Mouse (Mus musculus) brain, adult 2 months (tissue): ENCODE measurements around the gene Tomm22.
A peak's percentile ranks its signal among the peaks of the same experiment; 100 is the strongest.
"Not testable (repeated sequence)": the region's sequence is repeated elsewhere in the genome, so short reads cannot be mapped to it uniquely, and the experiment has no call there.

Source experiments
- DNase-seq: peaks from one replicate; pipeline ENCODE4 v3.0.0; 2011; ENCODE audit warnings: low read depth, low spot score

Tomm22 gene

DNA sequence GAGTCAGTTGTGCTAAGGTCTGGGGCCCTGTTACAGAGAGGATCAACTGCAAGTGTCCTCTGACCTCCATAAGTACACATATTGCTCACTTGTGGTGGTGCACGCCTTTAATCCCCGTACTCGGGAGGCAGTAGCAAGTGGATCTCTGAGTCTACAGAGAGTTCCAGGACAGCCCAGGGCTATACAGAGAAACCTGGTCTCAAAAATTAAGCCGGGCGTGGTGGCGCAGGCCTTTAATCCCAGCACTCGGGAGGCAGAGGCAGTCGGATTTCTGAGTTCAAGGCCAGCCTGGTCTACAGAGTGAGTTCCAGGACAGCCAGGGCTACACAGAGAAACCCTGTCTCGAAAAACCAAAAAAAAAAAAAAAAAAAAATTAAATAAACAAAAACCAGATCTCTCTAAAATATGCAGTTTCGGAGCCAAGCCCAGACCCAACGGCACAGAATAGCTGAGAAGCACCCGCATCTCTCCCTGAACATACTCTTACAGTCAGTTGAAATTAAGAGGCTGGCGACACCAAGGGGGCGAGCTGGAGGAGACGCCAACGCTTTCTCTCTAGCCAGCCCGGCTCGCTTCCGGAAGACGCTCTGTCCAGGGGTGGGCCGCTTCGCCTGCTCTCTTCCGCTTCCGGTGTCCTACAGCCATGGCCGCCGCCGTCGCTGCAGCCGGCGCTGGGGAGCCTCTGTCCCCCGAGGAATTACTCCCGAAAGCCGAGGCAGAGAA is at the start of gene Tomm22:
Gene Tomm22 (plus strand): TSS at position 613 of the 723 bp plus-strand sequence.
- DNase-seq: peak; percentile 98

DNA sequence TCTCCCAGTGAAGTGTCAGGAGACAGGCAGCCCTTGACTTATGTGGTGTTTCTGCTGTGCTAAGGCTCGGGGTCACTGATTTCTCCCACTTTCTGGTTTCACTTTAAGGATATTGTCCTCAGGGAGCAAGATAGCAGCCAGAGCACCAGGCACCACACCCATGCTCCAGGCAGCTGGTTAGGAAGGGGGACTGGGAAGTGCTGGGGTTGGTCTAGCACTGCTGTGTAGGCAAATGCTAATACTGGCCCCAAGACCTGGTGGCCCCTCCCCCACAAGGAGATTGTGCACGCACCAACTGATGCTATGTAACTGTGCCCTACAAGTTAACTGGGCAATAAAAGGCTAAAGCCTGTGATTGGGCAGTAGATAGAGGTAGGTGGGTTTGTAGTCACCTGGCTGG is 40.2 kb upstream of the Tomm22 start:
- no peak for DNase-seq

DNA sequence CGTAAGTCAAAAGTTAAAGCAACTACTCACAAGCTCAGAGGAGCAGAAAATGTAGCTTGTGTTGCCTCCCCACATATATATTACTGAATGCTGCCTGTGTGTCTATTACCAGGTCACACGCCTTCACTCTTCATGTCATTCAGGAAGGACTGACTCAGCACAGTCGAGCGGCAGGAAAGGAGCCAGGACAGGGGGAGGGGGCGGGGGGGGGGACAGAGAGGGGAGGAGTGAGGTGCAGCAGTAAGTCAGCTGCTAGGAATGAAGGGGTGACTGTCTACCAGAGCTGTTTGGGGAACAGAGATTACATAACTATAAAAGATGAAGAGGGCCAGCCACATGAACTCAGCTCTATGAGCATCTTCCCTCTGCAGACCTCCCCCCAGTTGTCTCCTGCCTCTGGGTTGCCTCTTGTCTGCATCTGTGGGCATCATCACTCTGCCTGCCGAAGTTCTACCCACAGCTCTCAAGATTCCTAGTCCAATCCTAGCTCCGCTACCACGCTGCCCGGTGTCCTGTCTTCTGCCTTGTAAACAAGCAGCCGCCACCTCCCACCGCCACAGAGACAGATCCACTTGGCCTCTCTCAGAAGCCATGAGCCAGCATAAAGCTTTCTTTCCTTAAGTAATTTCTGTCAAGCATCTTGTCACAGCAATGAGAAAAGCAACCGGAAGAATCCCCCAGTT is 29.4 kb upstream of the Tomm22 start:
- peak; percentile 59 for DNase-seq

DNA sequence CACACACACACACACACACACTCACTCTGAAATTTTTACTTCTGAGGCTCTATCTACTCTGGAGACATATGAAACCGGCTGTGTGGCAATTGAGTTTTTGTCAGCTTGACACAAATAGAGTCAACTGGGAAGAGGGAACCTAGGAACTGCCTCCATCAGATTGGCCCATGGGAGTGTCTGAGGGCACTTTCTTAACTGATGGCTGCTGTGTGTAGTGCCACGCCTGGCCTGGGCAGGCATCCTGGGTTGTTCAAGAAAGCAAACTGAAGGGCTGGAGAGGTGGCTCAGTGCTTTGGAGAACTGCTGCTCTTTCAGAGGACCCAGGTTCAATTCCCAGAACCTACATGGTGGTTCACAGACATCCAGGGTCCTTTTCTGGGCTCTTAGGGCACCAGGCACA is 25.2 kb upstream of the Tomm22 start:
- DNase-seq: no peak

DNA sequence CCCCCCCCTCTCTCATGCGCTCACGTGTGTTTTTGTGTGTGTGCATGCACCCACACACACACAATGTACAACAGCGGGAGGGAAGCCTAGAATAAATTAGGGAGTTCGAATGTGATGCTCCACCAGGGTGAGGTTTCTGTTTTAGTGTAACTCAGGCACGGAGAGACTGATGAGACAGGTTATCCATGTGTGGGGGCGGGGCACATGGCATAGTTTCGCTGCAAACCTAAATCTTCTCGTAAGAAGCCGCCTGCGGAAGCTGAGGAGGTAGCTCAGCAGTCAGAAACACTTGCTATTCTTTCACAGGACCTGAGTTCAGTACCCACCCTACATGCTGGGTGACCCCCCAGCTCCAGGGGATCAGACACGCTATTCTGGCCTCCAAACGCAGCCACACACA is 22.5 kb upstream of the Tomm22 start:
- peak; percentile 62 for DNase-seq

DNA sequence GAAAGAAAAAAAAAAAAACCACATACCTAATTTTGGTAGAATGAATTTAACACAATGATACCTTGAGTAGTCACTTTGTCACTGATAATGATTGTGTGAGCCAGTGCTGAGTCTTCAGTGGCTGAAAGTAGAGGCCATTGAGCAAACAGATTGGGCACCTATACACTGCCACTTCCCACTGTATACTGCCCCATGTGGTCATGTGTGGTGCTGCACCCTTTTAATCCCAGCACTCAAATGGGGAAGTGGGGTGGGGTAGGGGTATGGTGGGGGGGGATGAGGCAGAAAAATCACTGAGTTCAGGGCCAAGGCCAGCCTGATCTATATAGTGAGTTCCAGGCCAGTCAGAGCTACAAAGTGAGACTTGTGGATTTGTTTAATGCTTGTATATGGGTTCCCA is 20.1 kb upstream of the Tomm22 start:
- DNase-seq: no peak

DNA sequence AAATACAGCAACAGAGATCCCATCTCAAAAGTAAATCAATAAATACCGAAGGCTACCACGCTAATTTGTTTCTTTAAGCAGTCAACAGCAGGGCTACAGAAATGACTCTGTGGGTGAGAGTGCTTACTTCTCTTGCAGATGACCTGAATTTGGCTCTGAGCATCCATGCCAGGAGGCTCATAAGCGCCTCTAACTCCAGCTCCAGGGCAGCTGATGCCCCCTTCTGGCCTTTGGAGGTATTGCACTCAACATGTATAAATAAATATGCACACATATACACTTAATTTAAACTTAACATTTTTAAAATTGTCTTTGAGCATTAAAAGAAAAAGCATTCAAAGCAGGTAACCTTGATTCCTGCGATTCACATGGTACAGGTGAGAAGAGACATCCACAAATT is 19.2 kb upstream of the Tomm22 start:
- DNase-seq: no peak

DNA sequence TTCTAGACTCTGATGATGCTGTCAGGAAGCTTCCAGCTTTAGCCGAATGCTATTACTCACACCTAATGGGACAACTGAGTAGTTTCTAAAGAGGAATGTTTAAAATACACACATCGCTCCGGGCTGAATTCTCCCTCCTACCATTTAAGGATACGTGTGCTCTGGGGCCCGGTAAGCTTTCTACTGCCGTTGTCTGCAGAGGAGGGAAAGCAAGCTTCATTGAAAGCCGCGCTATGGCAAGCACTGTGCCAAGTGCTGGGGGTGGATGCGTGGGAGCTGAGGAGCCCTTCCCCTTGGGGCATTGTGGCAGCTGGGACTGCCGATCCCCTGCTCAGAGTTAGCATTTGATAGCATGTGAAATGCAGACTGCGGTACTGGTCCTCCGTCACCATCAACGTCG is 14.2 kb upstream of the Tomm22 start:
- DNase-seq: peak; percentile 79

DNA sequence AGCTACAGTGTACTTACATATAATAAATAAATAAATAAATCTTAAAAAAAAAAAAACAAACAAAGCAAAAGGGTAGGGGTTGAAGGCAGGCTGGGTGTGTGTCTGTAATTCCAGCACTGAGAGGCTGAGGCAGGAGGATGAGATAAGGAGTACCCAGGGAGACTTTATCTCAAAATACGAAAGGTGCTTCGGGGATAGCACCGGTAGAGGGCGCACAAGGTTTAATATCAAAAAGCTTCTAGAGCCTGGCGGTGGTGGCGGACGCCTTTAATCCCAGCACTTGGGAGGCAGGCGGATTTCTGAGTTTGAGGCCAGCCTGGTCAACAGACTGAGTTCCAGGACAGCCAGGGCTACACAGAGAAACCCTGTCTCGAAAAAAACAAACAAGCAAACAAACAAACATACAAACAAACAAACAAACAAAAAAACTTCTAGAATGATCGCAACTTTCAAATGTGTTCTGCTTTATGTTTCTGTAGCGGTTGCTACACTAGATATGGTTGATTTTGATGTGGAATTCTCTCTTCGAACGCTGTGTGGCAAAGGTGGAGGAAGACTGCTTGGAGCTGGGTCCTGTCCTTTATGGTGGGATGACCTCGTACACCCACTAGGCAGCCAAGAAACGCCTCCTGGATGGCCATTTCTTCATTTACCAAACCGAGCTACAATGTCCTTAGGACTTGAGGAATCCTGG is 12.7 kb upstream of the Tomm22 start:
- DNase-seq: peak; percentile 92

DNA sequence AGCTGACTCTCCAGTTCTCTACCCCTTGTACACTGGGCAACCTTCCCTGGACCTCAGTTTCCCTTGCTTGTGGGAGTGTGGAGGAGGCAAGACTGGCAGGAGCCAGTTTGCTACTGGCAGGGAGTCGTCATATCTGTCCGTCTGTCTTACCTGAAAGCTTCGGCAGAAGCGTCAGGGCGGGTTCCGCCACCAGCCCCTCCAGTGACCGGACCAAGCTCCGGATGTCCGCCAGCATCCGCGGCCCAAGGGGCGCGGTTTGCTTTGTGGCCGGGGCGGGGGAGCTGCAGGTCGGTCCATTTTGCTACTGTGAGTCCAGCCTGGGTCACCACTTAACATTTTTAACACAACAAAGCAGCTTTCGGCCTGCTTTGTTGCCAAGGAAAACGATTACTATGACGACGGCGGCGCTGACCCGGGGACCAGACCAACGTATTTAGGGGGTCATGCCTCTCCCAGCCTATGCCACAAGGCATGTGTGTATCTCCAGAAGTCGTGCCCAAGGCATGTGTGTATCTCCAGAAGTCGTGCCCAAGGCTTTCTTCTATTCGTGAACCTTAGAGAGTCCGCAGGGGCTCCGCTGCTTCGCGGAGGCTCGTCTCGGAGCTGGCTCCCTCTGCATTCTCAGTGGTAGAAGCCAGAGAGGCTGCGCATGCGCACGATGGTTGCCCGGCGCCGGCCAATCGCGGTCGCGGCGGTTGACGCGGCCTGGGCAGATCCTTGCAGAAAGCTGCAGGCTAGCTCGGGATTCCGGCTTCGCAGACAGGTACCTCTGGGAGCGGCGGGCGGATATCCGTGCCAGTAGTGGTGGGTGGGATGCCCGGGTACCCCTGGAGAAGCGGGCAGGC is 11.9 kb upstream of the Tomm22 start, which contains the start of the genes Fam227a and Cby1:
Gene Fam227a (minus strand): TSS at position 426 of the 845 bp plus-strand sequence.
Gene Cby1 (plus strand): TSS at position 669 of the 845 bp plus-strand sequence.
- DNase-seq: peak; percentile 96

DNA sequence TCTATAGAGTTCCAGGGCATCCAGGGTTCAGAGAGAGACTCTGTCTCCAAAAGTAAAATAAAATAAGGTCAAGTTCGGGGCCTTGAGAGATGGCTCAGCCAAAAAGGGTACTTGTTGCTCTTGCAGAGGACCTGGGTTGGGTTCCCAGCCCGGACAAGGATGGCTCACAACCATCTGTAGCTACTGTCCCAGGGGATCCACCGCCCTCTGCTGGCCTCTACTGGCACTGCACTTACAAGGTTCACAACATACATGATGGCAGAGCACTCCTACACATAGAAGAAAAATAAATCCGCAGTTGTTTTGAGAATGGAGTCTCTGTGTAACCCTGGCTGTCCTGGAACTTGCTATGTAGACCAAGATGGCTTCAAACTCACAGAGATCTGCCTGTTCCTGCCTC is 8.8 kb upstream of the Tomm22 start:
- DNase-seq: no peak

DNA sequence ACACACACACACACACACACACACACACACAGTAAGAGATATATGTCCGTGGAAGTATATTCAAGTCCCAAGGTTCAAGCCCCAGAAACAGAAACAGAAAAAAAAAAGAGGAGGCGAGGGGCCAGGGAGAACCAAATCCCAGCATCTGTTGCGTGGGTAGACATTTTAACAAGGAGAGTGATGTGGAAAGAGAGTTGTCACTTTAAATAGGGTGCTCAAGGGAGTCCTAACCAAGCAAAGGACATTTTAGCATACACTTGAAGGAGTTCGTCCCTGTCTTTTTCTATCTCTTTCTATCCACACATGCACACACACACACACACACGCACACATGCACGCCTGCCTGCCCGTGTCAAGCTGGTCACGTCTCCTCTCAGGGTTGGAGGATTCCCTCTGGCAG is 6.0 kb upstream of the Tomm22 start:
- DNase-seq: peak; percentile 82

DNA sequence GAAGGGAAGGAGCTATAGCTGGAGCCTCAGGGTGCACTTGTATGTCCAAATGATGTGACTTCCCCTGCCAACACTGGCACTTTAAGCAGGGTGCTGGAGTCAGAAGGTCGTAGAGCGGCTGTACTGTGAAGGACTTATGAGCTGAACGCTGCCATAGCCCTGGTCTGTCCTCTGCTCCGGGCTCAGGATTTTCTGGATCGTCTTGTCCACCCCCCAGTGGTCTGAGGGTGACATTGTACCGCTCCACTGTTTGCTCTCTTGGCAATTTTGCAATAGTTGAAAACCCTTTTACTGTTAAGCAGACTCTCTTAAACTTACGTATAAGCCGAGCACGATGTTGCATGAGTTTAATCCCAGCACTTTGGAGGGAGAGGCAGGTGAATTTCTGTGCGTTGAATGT is 1.5 kb upstream of the Tomm22 start:
- DNase-seq: no peak

DNA sequence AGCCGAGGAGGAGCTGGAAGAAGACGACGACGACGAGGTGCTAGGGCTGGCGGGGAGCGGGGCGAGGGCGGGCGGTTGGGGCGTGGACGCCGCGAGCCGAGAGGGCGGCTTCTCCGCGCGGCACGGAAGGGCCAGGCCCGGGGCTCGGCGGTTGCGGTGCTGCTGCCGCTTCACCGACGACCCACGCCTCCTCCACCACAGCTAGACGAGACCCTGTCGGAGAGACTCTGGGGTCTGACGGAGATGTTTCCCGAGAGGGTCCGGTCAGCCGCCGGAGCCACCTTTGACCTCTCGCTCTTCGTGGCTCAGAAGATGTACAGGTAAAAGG is 275 bp downstream of the Tomm22 start:
- DNase-seq: no peak

DNA sequence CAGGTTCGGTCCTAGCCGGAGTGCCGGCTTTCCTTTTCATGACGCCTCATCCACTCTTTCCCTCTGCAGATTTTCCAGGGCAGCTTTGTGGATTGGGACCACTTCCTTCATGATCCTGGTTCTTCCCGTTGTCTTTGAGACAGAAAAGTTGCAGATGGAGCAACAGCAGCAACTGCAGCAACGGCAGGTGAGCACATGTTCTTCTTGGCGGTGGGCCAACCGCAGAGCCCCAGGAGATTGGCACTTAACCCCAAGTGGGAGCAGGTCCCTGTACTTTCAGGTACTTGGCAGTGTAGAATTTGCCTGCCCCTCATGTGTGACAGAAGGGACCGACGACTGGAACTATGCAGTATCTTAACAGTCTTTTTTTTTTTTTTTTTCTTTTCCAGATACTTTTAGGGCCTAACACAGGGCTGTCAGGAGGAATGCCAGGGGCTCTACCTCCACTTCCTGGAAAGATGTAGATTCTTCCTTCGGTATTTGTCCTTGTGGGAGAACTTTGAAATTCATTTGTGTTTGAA is 1.2 kb downstream of the Tomm22 start:
- DNase-seq: not testable (repeated sequence)

DNA sequence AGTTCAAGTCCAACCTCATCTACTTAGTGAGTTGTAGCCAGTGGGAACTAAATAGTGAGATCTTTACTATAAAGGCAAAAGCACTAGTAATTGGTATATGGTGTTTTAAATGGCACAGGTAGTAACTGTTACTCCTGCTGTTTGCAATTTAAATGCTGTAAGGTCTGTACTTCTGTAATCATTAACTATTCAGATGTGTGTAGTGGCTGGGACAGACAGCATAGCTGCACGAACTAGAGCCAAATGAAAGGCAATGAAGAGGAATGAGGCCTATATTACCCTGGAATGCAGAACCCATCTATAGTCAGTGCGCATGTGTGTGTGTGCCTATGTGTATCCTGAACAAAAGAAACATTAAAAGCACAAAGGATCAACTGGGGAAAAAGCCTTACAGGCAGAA is 7.3 kb downstream of the Tomm22 start:
- DNase-seq: no peak

DNA sequence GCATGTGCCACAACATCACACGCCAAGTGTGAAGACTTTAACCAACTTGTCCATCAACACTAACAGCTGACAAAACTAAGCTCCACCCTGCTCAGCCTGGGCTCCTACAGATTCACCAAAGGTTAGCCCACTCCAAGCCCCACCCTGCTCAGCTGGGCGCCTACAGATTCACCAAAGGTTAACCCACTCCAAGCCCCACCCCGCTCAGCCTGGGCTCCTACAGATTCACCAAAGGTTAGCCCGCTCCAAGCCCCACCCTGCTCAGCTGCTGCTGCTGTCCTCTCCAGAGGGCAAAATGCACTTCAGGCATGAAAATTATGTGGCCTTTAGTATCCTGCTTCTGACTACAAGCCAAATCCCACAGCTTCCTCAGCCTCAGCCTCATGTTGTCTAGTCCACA is 11.3 kb downstream of the Tomm22 start:
- DNase-seq: no peak

DNA sequence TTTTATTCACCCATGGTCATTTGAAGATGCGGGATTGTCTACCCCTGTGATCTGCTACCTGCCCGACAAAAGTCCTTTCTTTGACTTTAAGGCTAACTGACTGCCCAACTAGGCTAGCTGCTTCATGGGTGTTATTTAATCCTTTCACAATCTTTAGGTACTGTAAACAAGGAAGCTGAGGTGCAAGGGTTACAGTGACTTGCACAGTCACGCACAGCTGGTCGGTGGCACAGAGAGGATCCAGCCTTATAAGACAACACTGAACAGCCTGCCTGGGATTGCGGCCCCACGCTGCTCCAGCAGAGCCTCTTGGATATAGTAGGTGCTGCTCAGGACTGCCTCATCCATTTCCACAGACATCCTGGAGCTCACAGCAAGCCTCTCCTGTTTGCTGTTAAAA is 12.5 kb downstream of the Tomm22 start:
- no peak for DNase-seq

DNA sequence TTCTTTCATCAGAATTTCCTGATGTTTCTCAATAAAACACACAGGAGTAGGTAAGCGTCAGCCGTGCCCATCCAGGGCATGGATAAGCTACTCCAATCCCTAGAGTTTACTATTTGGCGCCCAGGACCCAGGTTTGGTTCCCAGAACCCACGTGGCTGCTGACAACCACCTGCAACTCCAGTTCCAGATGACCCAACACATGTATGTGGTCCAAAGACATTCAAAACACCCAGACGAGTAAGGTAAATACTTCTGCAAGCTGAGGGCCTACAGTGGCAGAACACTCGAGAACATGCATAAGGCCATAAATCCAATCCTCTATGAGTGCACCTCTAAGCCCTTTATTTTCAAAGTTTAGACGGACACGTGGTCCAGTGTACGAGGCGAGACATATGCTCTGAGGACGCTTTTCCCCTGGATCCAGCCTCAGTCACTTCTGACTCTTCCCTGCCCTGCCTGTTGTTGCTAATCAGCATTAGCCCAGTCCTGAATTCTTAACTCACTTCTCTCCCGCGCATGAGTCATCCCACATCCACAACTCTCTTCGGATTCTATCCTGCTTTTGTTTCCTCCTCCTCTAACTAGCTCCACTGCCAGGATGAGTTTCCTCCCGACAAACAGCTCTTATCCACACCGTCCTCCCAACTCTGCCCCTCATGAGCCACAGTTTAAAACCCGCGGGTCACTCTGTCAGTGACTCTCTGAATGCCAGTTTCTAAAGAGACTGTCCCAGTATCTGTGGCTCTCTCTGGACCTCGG is 13.2 kb downstream of the Tomm22 start:
- peak; percentile 83 for DNase-seq

DNA sequence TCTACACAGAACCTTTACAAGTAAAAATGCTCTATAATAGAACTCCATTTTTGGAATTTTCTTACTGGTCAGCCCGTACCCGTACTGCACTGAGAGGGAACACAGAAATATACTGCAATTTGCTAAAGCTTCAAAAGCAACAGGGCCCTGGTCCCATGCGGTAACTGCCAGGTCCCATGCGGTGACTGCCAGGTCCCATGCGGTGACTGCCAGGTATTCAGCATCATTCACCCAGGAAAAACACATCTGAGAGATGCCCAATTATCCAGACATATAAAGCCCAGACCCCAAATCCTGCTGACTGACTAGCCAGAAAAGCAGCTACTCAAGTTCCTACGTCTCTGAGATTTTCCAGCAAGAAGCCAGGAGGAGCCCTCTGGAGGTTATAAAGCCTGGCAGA is 14.0 kb downstream of the Tomm22 start:
- no peak for DNase-seq

DNA sequence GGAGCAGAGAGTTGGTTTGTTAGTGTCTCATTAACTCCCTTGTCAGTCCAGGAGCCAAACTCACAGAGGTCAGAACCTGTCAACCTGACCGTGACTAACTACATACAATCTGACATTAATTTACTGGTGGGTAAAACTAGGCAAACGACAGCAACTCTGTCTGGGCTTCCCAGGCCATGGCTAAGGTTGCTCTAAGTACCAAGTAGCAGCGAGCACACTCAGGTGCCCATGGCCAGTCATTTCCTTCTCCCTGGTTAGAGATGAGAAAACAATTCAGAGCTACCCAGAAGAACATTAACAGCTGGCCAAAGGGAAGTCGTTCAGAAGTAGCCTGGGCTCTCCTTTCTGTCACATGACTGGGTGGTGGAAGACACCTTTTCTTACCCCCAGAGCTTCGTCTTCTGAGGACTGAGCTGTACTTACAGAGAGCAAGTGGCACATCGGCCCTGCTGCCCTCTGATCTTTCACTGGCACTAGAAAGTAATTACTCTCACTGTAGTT is 14.5 kb downstream of the Tomm22 start:
- no peak for DNase-seq
